Mouse (Mus musculus) B cell, adult (primary cell): Measurements from ENCODE around the gene Lin9. TPM values are rescaled to one million over a fixed set of nuclear protein-coding genes. Genes with fewer than 3 reads are reported as not detected.

Experiments used
- total RNA-seq: library from RNA; stranded (reverse); gene quantifications from 4 replicates; pipeline ENCODE4 v1.2.4, GENCODE M21; 2023; ENCODE audit not compliant: inconsistent age

Lin9 gene
- 11.1 to 12.9 TPM (median 11.5 TPM) in 4 replicates for total RNA-seq

DNA sequence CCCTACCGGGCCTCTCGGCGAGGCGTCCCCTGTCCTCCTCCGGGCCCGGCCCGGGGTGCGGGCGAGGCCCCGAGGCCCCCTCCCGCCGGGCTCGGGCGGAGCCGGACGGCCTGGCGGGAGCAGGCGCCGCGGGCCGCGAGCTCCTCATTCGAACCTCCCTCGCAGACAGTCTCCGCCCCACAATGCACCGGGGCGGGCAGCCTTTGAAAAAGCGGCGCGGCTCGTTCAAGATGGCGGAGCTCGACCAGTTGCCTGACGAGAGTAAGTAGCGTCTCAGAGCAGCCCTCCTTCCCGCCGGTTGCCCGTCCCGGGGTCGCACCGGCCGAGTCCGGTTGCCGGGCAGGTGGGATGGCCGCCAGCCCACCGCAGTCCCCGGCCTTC is at the start of gene Lin9:
Lin9 (plus strand) TSS at position 14 of the 381 bp plus-strand sequence.

DNA sequence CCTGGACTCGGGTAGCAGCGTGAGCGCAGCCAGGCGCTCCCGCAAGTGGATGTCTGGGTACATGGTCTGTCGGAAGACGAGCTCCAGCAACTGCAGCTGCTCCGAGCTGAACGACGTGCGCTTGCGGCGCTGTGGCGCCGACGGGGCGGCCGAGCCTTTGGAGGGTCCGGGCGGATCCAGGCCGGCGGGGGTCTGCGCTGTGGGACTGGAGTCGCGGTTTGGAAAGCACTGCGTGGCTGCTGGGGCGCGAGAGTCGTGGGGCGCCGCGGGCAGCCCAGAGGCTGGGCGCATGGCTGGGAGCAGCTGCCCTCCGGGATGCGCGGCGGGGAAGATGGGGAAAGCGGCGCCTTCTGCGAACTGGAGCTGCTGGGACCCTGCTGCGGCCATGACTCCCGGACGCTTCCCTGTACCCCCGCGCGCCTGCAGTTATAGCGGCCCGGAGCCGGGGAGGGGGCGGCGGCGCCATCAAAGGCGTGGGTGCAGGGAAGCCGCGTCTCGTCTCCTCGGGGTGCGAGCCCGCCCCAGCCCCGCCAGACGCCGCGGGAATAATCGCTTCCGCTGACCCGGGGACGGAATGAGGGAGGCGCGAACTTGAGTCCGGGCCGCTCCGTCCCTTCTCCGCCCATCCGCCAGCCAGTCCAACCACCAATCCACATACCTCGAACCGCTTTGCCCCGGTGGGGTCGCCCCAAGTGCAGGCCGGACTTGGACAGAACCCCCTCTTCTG is 55.8 kb downstream of the Lin9 start, which contains the start of gene Mixl1:
Mixl1 (minus strand) TSS at position 409 of the 727 bp plus-strand sequence.

DNA sequence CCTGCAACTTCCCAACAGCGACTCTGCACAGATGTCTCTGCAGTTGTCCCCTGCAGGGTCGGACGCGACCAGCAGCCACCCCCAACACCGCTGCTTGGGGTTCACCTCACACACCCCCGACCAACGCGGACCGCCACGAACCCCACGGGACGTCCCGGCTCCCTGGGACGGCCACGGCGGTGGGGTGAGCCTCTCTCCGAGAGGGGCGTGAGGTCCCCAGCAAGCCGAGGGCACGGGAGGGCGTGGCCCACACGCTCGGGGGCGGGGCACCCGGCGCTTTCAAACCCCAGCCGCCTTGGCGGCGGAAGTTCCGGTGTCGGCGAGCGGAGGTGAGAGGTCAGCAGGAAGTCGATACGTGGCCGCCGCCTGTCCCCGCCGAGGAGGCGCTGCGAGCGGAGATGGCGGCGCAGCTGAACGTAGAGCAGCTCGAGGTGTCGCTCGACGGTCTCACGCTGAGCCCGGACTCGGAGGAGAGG is 84.8 kb downstream of the Lin9 start, which contains the start of gene Acbd3:
Acbd3 (plus strand) TSS at position 340 of the 476 bp plus-strand sequence.

Other genes with a start within 250 kb of the Lin9 start
- 3.2 to 5.1 TPM (median 4.2 TPM) in 4 replicates for gene Stum, start 157.6 kb upstream of the Lin9 start, total RNA-seq
- 231 to 271 TPM (median 249 TPM) in 4 replicates for gene Parp1, start 72.2 kb upstream of the Lin9 start, total RNA-seq
- gene Mixl1, start 55.9 kb downstream of the Lin9 start, total RNA-seq = not detected in 4 replicates
- 59.7 to 62.2 TPM (median 60.5 TPM) in 4 replicates for gene Acbd3, start 84.9 kb downstream of the Lin9 start, total RNA-seq
- gene H3f3a, start 172.8 kb downstream of the Lin9 start, total RNA-seq = 2,022 to 2,124 TPM (median 2,061 TPM) in 4 replicates
- gene Sde2, start 210.0 kb downstream of the Lin9 start, total RNA-seq = 64.4 to 75.5 TPM (median 71.2 TPM) in 4 replicates